Mouse (Mus musculus): ENCODE results near the gene Aox1.

DNA sequence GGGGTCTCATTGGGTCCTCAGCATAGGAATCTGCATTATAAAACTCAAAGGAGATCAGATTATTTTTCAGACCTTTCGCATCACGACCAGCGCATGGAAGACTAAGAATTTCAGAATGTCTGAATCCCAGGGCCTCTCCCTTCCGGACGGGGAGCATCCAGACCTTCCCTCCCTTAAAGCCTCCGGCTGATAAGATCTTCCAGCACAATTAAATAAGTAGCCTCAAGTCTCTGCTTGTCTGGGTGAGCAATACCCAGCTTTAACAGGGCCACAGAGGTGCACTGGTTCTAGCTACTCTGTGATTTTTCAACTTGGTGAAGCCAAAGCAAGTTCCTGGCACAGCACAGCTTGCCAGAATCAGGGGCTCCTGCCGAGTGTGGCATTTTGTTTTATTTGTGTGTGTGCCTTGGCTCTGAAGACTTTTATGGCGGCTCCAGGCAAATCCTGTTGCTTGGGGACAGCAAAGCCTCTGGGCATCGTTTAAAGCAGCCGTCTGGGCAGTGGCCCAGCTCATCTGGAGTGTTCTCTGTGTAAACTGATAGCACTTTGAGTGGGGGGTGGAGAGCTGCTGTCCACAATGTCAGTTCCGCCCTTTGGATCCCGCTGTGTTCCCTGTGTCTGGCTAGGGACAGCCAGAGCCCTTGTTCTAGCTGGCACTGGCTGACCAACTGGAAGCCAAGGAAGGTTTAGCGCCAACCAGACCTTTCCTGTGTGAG, 583 bp downstream of the Aox1 start:
- TF ChIP-seq CTCF (IDR thresholded peaks at IDR 0.05; ENCODE audit: low read depth) (no peak), EP300 (optimal IDR thresholded peaks at IDR 0.05) (no peak)

Data from stomach, postnatal 0 days (tissue).